Mouse (Mus musculus) embryo, embryonic 10 days (tissue): ENCODE results near the gene Ybx1.
"Not testable (repeated sequence)": the region's sequence is repeated elsewhere in the genome, so short reads cannot be mapped to it uniquely, and the experiment has no call there.

Source experiments
- DNase-seq: peaks from one replicate; pipeline ENCODE4 v3.0.0-alpha.2; 2015; ENCODE audit warnings: low spot score

Gene Ybx1

GRCm38 (mm10) chr4:119294415-119295133 lies at the start of gene Ybx1:
TSS of gene Ybx1 (minus strand) at chr4:119294604.
- DNase-seq: peak; percentile 98

- peak; percentile 71 for DNase-seq
Observed at GRCm38 (mm10) chr4:119338861-119339361, 44.5 kb upstream of the Ybx1 start.

GRCm38 (mm10) chr4:119338422-119338821 lies 44.0 kb upstream of the Ybx1 start:
- no peak for DNase-seq

- DNase-seq: no peak
Observed at GRCm38 (mm10) chr4:119333487-119333886, 39.1 kb upstream of the Ybx1 start.

DNA sequence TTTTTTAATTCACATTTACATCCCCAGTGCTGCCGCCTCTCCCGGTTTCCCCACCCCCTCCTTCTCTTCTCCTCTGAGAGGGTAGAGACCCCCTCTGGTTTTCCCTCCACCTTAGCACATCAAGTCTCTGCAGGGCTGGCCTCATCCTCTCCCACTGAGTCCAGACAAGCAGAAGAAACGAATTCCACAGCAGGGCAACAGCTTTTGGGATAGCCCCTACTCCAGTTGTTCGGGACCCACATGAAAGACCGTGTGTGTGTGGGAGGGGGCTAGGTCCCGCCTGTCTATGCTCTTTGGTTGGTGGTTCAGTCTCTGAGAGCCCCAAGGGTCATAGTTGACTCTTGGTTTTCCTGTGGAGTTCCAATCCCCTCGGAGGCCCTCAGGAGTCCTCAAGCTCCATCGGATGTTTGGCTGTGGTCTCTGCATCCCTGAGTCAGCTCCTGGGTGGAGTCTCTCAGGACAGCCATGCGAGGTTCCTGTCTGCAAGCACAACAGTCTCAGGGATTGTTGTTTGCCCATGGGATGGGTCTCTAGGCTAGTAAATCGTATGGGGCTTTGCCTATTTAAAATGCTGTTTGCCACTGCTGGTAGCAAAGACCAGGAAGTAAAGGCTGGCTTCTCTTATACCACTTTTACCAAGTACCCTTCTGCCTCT lies 26.6 kb upstream of the Ybx1 start:
- no peak for DNase-seq

DNA sequence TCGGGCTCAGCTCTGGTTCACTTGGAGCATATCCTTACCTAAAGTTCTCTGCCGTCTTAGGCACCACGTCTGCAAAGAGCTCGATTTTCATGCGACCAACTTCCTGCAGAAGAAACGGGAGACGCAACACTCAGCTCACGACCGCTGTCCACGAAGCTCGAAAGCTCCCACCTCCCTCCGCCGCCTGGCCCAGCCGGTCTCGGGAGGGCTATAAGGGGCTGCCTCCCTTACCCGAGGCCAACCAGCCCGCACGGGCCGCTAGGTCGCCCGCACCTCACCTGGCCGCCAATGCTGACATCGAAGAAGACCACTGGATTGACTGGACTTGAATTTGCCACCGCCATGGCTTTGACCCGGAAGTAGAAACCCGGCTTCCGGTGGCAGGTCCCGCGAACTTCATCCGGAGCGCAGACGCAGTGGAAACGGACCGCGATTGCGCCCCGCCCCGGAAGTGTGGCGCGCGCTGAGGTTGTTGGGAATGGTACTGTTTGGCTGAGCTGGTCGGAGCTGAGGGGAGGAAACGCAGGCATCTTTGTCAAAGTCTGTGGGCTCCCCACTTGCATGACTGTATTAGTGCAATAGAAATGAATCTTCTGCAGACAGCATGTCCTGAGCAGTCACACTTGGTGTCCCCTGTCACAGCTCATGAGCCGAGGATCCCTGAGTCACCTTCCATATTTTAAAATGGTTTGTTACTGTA lies 25.9 kb upstream of the Ybx1 start, which contains the start of gene Ppih:
Gene Ppih (minus strand): TSS at position 416 of the 700 bp plus-strand sequence.
- DNase-seq: peak; percentile 97

GRCm38 (mm10) chr4:119313756-119314155 lies 19.4 kb upstream of the Ybx1 start:
- no peak for DNase-seq

- no peak for DNase-seq
Observed at GRCm38 (mm10) chr4:119305418-119305817, 11.0 kb upstream of the Ybx1 start.

DNA sequence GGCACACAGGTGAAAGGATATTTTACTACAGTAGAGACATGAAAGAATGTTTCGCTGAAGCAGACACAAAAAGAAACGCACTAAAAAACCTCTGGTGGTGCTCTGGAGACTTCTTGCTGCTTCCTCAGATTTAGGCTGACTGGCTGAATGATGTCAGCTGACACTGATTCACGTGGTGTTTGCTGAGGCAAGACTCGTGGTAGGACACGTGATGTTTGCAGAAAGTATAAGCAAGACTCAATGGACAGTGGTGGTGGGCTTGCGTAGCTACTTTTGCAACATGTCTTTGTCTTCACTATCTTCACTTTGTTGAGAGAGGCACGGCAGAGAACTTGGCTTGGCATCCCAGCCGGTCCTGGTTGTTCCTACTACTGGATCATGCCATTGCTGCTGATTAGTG lies 8.9 kb upstream of the Ybx1 start:
- no peak for DNase-seq

- no peak for DNase-seq
Observed at GRCm38 (mm10) chr4:119301777-119302176, 7.4 kb upstream of the Ybx1 start.

GRCm38 (mm10) chr4:119300761-119301160 lies 6.4 kb upstream of the Ybx1 start:
- no peak for DNase-seq

DNA sequence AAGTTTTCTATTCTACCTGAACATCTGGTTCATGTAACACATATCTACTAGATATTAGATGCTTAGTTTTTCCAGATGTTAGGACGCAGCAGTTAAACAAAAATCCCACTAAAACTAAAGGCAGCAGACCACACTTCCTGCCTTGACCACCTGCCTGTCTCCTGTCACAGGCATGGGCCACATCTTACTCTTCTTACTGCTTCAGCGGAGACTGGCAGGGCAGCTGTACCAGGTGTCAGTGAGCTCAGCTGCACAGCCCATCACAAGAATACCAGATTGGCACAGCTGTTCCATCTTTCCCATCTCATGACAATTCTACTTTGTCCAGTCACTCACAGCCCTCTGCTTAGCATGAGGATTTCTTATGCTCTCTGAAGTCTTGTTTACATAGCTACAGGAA lies 3.0 kb upstream of the Ybx1 start:
- no peak for DNase-seq

DNA sequence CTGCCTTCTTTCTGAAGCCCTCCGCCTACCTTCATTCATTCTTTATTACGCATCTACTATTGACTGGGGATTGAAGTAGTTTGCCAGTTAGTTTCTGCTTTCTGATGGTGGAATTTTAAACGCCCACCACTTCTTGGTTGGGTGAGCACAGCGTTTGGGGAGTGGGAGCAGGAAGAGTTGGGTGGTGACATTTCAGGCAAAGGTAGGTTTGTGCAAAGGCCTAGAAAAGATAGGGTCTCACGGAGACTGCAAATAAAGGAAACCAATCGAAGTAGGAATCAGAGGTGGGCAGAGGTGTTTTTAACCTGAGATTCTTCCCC lies 690 bp upstream of the Ybx1 start:
- no peak for DNase-seq

DNA sequence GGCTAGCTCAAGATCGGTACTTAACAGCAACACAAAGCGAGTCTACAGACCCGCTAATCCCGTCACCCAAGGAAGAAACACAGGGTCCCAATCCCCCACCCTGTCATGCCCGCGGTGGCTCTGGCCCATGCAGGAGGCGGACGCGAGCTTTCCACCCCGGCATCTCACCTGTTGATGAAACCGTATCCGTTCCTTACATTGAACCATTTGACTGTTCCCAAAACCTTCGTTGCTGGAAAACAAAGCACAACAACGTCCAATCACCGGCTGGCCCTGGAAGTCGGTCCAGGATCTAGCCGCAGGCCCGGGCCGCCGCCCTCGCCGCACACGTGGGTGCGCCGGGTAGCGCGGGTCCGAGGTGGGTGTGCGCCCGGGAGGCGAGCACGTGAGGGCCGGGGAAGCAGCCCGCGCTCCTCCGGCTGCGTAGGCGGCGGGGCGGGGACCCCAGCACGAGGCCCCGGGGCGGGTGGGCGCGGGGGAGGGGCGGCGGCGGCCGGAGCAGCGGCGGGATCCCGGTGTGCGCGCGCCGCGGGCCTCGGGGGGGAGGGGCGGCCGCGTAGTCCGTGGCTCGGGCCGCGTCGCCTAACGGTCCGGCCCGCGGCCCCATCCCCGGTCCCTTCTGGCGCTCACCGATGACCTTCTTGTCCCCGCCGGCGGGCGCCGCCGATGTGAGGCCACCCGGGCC lies 688 bp downstream of the Ybx1 start:
- DNase-seq: peak; percentile 32

- peak; percentile 65 for DNase-seq
Observed at GRCm38 (mm10) chr4:119292771-119293573, 1.4 kb downstream of the Ybx1 start.

- no peak for DNase-seq
Observed at GRCm38 (mm10) chr4:119291921-119292320, 2.5 kb downstream of the Ybx1 start.

- no peak for DNase-seq
Observed at GRCm38 (mm10) chr4:119285336-119285735, 9.1 kb downstream of the Ybx1 start.

DNA sequence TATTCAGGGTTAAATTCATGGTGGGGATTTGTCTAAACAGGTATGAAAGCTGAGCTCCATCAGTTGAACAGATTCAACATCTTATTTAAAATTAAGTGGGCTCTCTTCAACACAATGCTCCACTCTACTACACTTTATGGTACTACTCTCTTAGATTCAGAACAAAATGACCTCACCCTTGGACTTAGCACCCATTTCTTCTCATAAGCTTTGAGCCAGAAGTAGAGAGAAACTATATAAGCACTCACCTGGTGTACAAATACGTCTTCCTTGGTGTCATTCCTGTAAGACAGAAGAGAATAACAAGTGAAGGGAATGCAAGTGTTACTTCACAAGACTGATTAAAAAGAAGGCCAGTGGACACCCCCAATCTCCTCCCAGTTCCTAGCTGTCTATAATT lies 9.5 kb downstream of the Ybx1 start:
- no peak for DNase-seq

GRCm38 (mm10) chr4:119278784-119279183 lies 15.6 kb downstream of the Ybx1 start:
- DNase-seq: not testable (repeated sequence)

- no peak for DNase-seq
Observed at GRCm38 (mm10) chr4:119275726-119276125, 18.7 kb downstream of the Ybx1 start.

- no peak for DNase-seq
Observed at GRCm38 (mm10) chr4:119275226-119275625, 19.2 kb downstream of the Ybx1 start.

DNA sequence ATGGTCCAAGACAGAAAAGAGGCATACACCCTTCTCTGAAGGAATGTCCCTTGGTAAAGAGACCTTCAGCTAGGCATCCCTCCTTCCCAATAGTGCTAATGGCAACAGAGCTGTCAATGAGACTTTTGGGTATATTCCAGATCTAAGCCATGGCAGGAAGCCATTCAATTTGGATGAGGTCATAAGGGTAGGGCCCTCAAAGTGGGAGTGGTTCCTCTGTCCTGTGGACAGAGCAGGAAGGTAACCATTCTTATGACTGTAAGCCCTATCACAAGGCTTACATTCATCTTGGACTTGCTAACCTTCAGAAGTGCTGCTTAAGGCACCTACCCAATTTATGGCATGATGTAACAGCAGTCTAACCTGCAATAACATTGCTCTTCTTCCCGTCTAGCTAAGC lies 19.8 kb downstream of the Ybx1 start:
- no peak for DNase-seq
